Mouse (Mus musculus) ES-E14 (cell line): ENCODE results near the gene Stkld1. TPM values are rescaled to one million over a fixed set of nuclear protein-coding genes. Genes with fewer than 3 reads are reported as not detected.

Experiments
- DNase-seq: peaks from one replicate; pipeline ENCODE4 v3.0.0-alpha.2; 2013; ENCODE audit warnings: low read depth, low spot score
- H3K27ac ChIP-seq: 2 replicates; pipeline ENCODE4 v1.5.1; 2012; ENCODE audit warnings: low read depth, mild to moderate bottlenecking, low read length, moderate library complexity, mixed read lengths; ENCODE audit not compliant: poor library complexity, insufficient read depth, severe bottlenecking
- H3K36me3 ChIP-seq: 2 replicates; pipeline ENCODE4 v1.6.1; 2012; ENCODE audit warnings: mild to moderate bottlenecking, low read length, moderate library complexity, mixed read lengths; ENCODE audit not compliant: control insufficient read depth, poor library complexity, insufficient read depth, severe bottlenecking
- H3K4me1 ChIP-seq, 2 experiments: fragments of 150-350 bp in 1 of 2; sonication (generic) in 1 of 2; 2 replicates each; pipeline ENCODE4 v1.6.1; 2012; ENCODE audit warnings: low read length in 2 of 2, mild to moderate bottlenecking in 1 of 2, mixed read lengths in 1 of 2; ENCODE audit not compliant: control insufficient read depth in 2 of 2, insufficient read depth in 2 of 2, poor library complexity in 1 of 2
- H3K4me3 ChIP-seq, 2 experiments: fragments of 150-350 bp in 1 of 2; sonication (generic) in 1 of 2; 2 replicates each; pipeline ENCODE4 v1.5.1; 2012; ENCODE audit warnings: low read length in 2 of 2, low read depth in 1 of 2, mild to moderate bottlenecking in 1 of 2, mixed read lengths in 1 of 2; ENCODE audit not compliant: insufficient read depth in 1 of 2, poor library complexity in 1 of 2, severe bottlenecking in 1 of 2
- H3K9ac ChIP-seq: 2 replicates; pipeline ENCODE4 v1.6.1; 2012; ENCODE audit warnings: low read depth, mild to moderate bottlenecking, low read length, mixed read lengths; ENCODE audit not compliant: poor library complexity, insufficient read depth, severe bottlenecking
- H3K9me3 ChIP-seq: fragments of 150-350 bp; sonication (generic); 2 replicates; pipeline ENCODE4 v1.6.1; 2012; ENCODE audit warnings: low read depth, mild to moderate bottlenecking, low read length; ENCODE audit not compliant: control insufficient read depth, insufficient read depth
- CHD2 ChIP-seq: IDR thresholded peaks from 2 replicates; pipeline ENCODE4 v1.6.1; 2014; ENCODE audit warnings: mild to moderate bottlenecking, low read depth, low read length, inconsistent platforms
- HCFC1 ChIP-seq: IDR thresholded peaks from 2 replicates; pipeline ENCODE4 v1.6.1; 2012; ENCODE audit warnings: low read length, inconsistent platforms, borderline replicate concordance; ENCODE audit not compliant: insufficient read depth
- MAFK ChIP-seq: IDR thresholded peaks from 2 replicates; pipeline ENCODE4 v1.6.1; 2014; ENCODE audit warnings: mild to moderate bottlenecking, low read depth, low read length, inconsistent platforms; ENCODE audit not compliant: insufficient read depth
- ZC3H11A ChIP-seq: IDR thresholded peaks from 2 replicates; pipeline ENCODE4 v1.6.1; 2012; ENCODE audit warnings: low read depth, mild to moderate bottlenecking, inconsistent platforms, low read length, borderline replicate concordance
- ZNF384 ChIP-seq: IDR thresholded peaks from 2 replicates; pipeline ENCODE4 v1.6.1; 2012; ENCODE audit warnings: low read depth, low read length, inconsistent platforms
- in situ Hi-C, 2 experiments: fragments of 600-800 bp; cut with MboI; formaldehyde crosslinking; loops; one replicate each; pipeline ENCODE4 v1.15.1; 2025; ENCODE audit warnings: low sequenced_read_pairs in 2 of 2, inconsistent platforms in 1 of 2; ENCODE audit not compliant: unreplicated experiment in 2 of 2
- total RNA-seq: library from RNA; depleted of rRNA; stranded (reverse); fragments of 300-350 nt; gene quantifications from 2 replicates; pipeline ENCODE4 v1.2.3, GENCODE M21; 2012

The Stkld1 gene
- total RNA-seq, 1 experiment = not detected

GRCm38 (mm10) chr2:26954735-26955395, 21.0 kb downstream of the Stkld1 start:
- H3K9me3 ChIP-seq = no peaks in the 10 kb centered on the region
- DNase-seq = no peak
- H3K4me1 ChIP-seq = no peaks in the 10 kb centered on the region
- H3K27ac ChIP-seq = no peak overlapping the region
- peaks cover 48% of the 10 kb centered on the region for H3K36me3 ChIP-seq
- TF ChIP-seq CHD2 (no peak), ZC3H11A (no peak)
- H3K4me3 ChIP-seq = no peak overlapping the region
- in situ Hi-C loops = no loop called here
- no peak overlapping the region for H3K9ac ChIP-seq

GRCm38 (mm10) chr2:26956811-26957487, 23.1 kb downstream of the Stkld1 start:
- TF ChIP-seq CHD2 = no peak
- no peak for TF ChIP-seq MAFK
- no peak for TF ChIP-seq ZNF384
- no peak for TF ChIP-seq HCFC1
- TF ChIP-seq ZC3H11A = no peak
- H3K9me3 ChIP-seq = no peaks in the 10 kb centered on the region

GRCm38 (mm10) chr2:26957488-26957859, 23.6 kb downstream of the Stkld1 start:
- no peak for TF ChIP-seq ZNF384
- no peak for TF ChIP-seq HCFC1
- no peak for TF ChIP-seq CHD2
- TF ChIP-seq MAFK = no peak
- TF ChIP-seq ZC3H11A = no peak
- Histone ChIP-seq H3K27ac (no peak overlapping the region), H3K36me3 (peaks cover 67% of the 10 kb centered on the region), H3K4me3 (no peak overlapping the region), H3K4me1 (no peaks in the 10 kb centered on the region), H3K9ac (no peak overlapping the region), H3K9me3 (no peaks in the 10 kb centered on the region)
- in situ Hi-C loops = no loop called here
- DNase-seq = no peak

More at GRCm38 (mm10) chr2:26956811-26957487, 23.1 kb downstream of the Stkld1 start:
- Histone ChIP-seq H3K4me1 (no peaks in the 10 kb centered on the region), H3K36me3 (peaks cover 63% of the 10 kb centered on the region), H3K9ac (no peak overlapping the region), H3K4me3 (no peak overlapping the region), H3K27ac (no peak overlapping the region)
- no peak for DNase-seq
- in situ Hi-C loops = no loop called here

GRCm38 (mm10) chr2:26960756-26961155, 26.9 kb downstream of the Stkld1 start:
- H3K9me3 ChIP-seq = no peaks in the 10 kb centered on the region
- H3K9ac ChIP-seq = no peak overlapping the region
- no peak overlapping the region for H3K27ac ChIP-seq
- peaks cover 41% of the 10 kb centered on the region for H3K36me3 ChIP-seq
- H3K4me3 ChIP-seq = no peak overlapping the region
- in situ Hi-C loops = no loop called here
- H3K4me1 ChIP-seq = peaks cover 0 to 5% of the 10 kb centered on the region in 2 experiments; a peak in 1 of 4 replicates
- no peak for TF ChIP-seq MAFK
- TF ChIP-seq ZC3H11A = no peak
- no peak for TF ChIP-seq HCFC1
- no peak for TF ChIP-seq CHD2
- no peak for TF ChIP-seq ZNF384
- DNase-seq = no peak
